Mouse (Mus musculus): ENCODE results near the gene Gsk3a.

The Gsk3a gene

DNA sequence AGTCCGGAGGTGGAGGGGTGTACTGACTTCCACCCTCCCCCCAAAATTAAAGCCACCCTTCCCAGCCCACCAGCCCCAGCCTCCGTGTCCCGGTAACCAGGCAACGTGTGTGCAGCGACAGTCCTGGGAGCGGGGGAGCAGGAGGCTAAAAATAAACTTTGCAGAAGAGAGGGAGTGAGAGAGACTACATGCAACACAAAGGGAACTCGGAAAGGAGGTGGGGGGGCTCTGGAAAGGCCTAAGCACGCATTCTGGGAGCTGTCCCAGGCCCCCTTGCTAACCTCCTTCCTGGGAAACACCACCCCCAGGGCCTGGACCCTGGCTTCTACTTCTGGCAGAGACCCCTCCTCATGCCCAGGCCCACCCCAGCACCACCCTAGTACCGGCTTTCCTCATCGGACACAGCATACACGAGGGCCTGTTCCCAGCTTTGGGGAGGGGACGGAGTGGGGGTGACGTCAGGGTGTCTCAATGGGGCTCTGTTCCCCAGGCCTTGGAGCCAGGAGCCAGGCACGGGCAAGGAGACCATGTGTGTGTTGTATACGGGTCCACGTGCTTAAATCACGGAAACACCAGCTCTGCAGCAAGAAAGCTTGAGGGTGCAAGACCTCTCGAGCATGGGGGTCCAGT lies 10.5 kb upstream of the Gsk3a start:
- peak; percentile 44 for DNase-seq

DNA sequence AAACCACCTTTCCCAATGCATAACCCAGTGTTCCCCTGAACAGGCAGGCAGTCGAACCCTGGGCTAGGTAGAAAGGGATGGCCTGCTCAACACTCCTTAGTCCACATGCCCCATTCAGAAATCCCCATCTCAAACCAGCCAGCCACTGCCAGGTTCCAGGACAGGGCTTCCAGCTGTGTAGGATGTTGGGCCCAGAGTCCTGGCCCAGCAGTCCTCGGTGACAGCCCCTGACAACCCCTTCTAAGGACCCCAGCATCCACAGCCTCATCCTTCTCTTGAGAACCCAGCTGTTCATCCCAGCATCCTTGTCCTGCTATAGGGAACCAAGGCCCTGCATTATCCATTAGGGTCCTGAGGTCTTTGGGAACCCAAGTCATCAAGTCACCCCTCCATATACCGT lies 9.8 kb upstream of the Gsk3a start:
- DNase-seq: no peak

- no peak for DNase-seq
Observed at GRCm38 (mm10) chr7:25246759-25247137, 9.1 kb upstream of the Gsk3a start.

GRCm38 (mm10) chr7:25246079-25246758 lies 8.6 kb upstream of the Gsk3a start:
- peak; percentile 39 for DNase-seq

DNA sequence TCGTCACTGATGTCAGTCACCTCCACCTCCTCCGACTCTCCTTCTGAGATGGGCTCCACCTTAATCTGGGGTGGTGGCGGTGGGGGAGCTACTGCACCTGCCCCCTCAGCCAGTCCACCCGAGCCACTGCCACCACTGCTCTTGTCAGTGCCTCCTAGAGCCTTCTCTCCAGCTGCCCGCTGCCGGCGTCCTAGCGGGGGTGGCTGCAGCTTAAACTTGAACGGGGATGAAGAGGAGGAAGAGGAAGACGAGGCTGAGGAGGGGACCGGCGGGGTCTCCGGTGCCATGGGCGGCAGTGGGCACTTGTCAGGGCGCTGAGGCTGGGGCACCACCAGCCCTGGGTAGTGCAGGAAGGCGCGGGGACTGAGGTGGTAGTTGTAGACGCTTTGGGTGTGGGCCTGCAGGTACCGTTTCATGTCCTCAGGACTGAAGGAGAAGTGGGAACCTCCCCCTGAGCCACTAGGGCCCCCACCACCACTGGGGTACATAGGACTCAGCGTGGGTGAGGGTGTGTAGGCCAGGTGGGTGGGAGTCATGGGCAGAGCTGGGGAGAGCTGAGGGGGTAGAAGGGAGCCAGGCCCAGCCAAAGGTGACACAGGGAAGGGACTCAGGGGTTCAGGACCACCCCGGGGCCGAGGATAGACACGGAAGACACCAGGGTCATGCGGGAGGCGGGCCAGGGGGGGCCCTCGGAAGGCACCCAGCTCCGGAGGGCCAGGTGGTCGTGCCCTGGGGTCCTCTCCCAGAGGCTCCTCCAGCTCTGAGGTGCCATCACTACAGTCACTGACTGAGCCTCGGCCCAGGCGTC lies 7.1 kb upstream of the Gsk3a start:
- no peak for DNase-seq

GRCm38 (mm10) chr7:25243361-25243760 lies 5.7 kb upstream of the Gsk3a start:
- DNase-seq: no peak

DNA sequence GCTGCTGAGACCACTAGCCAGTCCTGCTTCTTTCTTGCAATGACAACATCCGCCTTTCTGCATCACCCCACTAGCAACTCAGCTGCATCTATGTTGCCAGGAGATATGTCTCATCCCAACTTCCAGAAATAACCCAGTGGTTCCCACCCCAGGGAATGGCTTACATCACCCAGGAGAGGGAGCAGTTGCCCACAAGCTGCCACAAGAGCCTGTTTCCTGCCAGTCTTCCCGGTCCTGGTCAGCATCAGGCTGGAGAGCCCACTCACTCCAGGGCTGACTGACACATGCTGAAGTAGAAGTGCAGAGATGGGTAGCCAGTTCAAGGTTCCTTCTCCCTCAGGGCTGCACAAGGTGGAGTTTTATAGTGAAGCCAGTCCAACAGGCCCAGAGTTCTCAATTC lies 3.4 kb upstream of the Gsk3a start:
- DNase-seq: no peak

DNA sequence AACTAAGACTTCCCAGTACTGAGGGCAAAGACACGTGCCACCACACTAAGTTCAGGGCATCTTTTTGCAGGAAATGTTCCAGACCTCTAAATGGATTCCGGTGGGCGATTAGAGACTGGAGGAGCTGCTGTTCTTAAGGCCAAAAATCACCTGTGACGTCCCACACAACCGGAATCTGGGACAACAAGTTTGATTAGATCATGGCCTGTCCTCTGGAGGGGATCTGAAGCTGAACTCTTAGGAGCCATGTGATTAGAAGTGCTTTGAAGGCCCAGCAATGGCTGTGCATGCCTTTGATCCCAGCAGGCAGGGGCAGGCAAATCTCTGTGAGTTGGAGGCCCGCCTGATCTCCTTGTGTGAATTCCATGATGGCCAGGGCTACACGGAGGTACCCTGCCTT lies 3.0 kb upstream of the Gsk3a start:
- no peak for DNase-seq

- DNase-seq: peak; percentile 84
Observed at GRCm38 (mm10) chr7:25238829-25239623, 1.4 kb upstream of the Gsk3a start.

- DNase-seq: peak; percentile 89
Observed at GRCm38 (mm10) chr7:25238015-25238706, 510 bp upstream of the Gsk3a start.

GRCm38 (mm10) chr7:25235526-25235925 lies 2.1 kb downstream of the Gsk3a start:
- DNase-seq: peak; percentile 24

DNA sequence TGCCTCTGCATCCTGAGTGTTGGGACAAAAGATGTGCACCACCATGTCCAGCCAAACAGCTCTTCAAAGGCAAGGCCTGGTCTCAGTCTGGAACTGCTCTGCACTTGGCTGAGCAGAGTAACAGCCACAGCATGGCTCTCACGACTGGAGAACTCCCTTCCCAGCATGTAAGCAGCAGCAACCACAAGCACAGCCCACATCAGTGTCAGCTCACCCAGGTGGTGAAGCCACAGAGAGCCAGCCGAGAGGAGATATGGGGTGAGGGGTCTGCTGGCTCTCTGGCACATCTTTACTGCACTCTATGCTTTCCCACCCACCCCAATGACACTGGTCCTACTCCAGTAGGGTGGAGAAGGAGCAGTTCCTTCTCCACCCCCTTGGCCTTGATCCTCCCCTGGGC lies 4.6 kb downstream of the Gsk3a start:
- DNase-seq: peak; percentile 75

GRCm38 (mm10) chr7:25232101-25232648 lies 5.5 kb downstream of the Gsk3a start:
- DNase-seq: no peak

- no peak for DNase-seq
Observed at GRCm38 (mm10) chr7:25230690-25231285, 6.9 kb downstream of the Gsk3a start.

GRCm38 (mm10) chr7:25227523-25228300 lies 9.9 kb downstream of the Gsk3a start:
- no peak for DNase-seq

DNA sequence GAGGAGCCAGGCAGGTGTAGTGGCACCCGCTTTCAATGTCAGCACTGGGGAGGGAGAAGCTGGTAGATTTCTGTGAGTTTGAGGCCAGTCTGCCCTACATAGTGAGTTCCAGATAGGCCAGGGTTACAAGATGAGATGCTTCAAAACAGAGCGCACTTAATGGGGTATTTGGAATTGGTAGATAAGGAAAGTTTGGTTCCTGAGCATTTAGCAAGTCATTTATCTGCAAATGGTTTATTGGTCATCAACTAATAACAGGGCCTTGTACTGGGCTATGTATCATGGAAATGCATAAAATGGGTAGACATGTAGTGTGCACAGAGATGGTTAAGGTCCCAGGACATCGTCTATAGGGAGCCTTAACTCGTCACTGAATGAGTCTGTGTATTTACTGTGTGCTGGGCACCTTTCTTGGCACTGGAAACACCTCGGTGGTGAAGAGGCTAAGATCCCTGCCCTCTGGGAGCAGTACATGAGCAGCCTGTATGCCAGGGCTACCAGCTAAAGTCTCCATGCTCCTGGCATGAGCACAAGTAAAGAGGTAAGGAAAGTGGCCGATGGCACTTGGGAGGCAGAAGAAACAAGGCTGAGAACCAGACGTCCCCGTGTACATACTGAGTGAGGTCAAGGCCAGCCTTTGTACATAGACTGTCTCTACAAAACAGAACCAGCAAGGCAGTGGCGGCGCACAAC lies 15.2 kb downstream of the Gsk3a start:
- no peak for DNase-seq

DNA sequence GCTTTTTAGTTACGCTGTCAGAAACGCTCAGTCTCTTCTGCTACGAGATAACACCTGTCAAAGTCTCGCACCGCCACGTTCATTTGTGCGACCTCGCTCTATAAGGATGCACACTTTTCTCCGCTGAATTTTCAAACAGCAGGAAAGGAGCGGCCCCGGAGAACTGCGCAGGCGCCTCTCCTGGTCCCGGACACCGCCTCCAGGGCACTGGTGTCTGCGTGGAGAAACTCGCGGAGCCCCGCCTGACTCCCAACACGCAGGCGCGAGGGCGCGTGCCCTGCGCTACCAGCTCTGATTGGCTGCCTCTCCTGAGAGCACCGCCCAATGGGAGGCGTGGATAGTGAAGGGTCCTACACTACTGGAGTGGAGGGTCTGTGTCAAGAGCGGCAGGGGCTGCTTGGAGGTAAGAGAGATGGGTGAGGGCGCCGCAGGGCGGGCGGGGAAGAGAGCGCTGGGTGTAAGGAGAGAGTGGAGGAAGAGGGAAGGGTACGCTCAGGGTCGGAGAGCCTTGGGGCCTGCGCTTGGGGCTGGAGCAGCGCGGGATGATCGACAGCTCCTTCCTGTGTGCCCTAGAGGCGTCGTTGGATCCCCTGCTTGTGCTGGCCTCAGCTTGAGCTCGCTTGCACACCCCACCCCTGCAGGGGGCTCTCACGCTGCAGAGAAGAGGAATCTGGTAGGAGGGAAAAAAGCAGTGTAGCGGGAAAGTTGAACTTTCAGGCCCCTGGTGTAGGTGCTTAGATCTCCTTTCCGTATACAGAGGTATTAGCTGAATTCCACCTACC lies 16.4 kb downstream of the Gsk3a start, which contains the start of gene Zfp526:
Zfp526 (plus strand) TSS at position 324 of the 782 bp plus-strand sequence.
- peak; percentile 97 for DNase-seq

GRCm38 (mm10) chr7:25220457-25221101 lies 17.1 kb downstream of the Gsk3a start, which contains the start of gene Dedd2:
TSS of gene Dedd2 (minus strand) at chr7:25220615.
- DNase-seq: no peak

All from thymus, postnatal 4 days (tissue).